Mouse (Mus musculus): ENCODE results near the gene Rft1. TPM values are rescaled to one million over a fixed set of nuclear protein-coding genes. Genes with fewer than 3 reads are reported as not detected.

The Rft1 gene
- total and polyA plus RNA-seq, 2 experiments from 2014 or later = 9.6 to 18.4 TPM

GRCm38 (mm10) chr14:30671986-30672312 is 17.8 kb downstream of the Rft1 start:
- 4% methylated on average over 3 of the region's 3 CpGs for WGBS
- Histone ChIP-seq H3K4me3 (ENCODE audit: low read depth, low read length) (no peak overlapping the region), H3K27me3 (ENCODE audit: insufficient read depth, low read length) (no peaks in the 10 kb centered on the region), H3K4me2 (ENCODE audit: low read depth) (no peak overlapping the region), H3K9ac (no peak overlapping the region), H3K4me1 (ENCODE audit: insufficient read depth) (no peaks in the 10 kb centered on the region), H3K27ac (ENCODE audit: low read depth, low read length) (no peak overlapping the region), H3K36me3 (ENCODE audit: insufficient read depth) (peaks cover 31% of the 10 kb centered on the region), H3K9me3 (ENCODE audit: low read length) (no peaks in the 10 kb centered on the region)
- peak; percentile 95 for TF ChIP-seq CTCF (IDR thresholded peaks at IDR 0.05; ENCODE audit: low read depth)
- ATAC-seq = peak; percentile 98
- DNase-seq = peak; percentile 92

DNA sequence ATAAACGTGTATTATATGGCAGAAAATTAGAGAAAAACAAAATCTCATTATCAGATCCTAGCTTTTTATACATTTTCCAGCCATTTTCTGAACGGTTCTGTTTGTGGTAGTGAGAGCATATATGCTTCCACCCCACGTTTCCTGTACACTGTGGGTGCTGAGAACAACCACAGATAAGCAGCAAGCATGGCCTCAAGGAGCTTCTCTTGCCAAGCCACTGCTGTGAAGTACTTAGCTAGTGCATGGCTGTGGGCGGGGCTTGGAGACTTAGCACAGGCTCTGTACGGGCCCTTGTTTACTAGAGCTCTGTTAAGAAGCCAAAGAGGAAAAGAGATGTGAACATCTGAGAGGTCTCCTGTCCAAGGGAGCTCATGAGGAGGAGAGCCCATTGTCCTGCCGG is 20.8 kb downstream of the Rft1 start:
- 65% methylated on average over 6 of the region's 6 CpGs for WGBS
- DNase-seq = no peak
- Histone ChIP-seq H3K9ac (no peak overlapping the region), H3K4me3 (ENCODE audit: low read depth, low read length) (no peak overlapping the region), H3K4me1 (ENCODE audit: insufficient read depth) (no peaks in the 10 kb centered on the region), H3K36me3 (ENCODE audit: insufficient read depth) (peaks cover 26% of the 10 kb centered on the region), H3K9me3 (ENCODE audit: low read length) (no peaks in the 10 kb centered on the region), H3K4me2 (ENCODE audit: low read depth) (no peak overlapping the region), H3K27me3 (ENCODE audit: insufficient read depth, low read length) (no peaks in the 10 kb centered on the region), H3K27ac (ENCODE audit: low read depth, low read length) (no peak overlapping the region)
- ATAC-seq = no peak
- TF ChIP-seq CTCF (IDR thresholded peaks at IDR 0.05; ENCODE audit: low read depth) = no peak

GRCm38 (mm10) chr14:30682131-30682530 is 28.0 kb downstream of the Rft1 start:
- no peak overlapping the region for H3K9ac ChIP-seq
- 91% methylated on average over 3 of the region's 3 CpGs for WGBS
- no peaks in the 10 kb centered on the region for H3K27me3 ChIP-seq (ENCODE audit: insufficient read depth, low read length)
- H3K27ac ChIP-seq (ENCODE audit: low read depth, low read length) = no peak overlapping the region
- no peak overlapping the region for H3K4me2 ChIP-seq (ENCODE audit: low read depth)
- H3K4me3 ChIP-seq (ENCODE audit: low read depth, low read length) = no peak overlapping the region
- H3K36me3 ChIP-seq (ENCODE audit: insufficient read depth) = peaks cover 39% of the 10 kb centered on the region
- ATAC-seq (no peak), DNase-seq (no peak)
- TF ChIP-seq CTCF (IDR thresholded peaks at IDR 0.05; ENCODE audit: low read depth) = no peak
- no peaks in the 10 kb centered on the region for H3K9me3 ChIP-seq (ENCODE audit: low read length)
- no peaks in the 10 kb centered on the region for H3K4me1 ChIP-seq (ENCODE audit: insufficient read depth)

- Histone ChIP-seq H3K27ac (ENCODE audit: low read depth, low read length) (no peak overlapping the region), H3K4me3 (ENCODE audit: low read depth, low read length) (no peak overlapping the region), H3K9me3 (ENCODE audit: low read length) (no peaks in the 10 kb centered on the region), H3K9ac (no peak overlapping the region), H3K36me3 (ENCODE audit: insufficient read depth) (peaks cover 11% of the 10 kb centered on the region; the same call in 1 of the 2 replicates), H3K4me2 (ENCODE audit: low read depth) (no peak overlapping the region), H3K27me3 (ENCODE audit: insufficient read depth, low read length) (no peaks in the 10 kb centered on the region), H3K4me1 (ENCODE audit: insufficient read depth) (no peaks in the 10 kb centered on the region)
- 97% methylated on average over 3 of the region's 3 CpGs for WGBS
- no peak for TF ChIP-seq CTCF (IDR thresholded peaks at IDR 0.05; ENCODE audit: low read depth)
- DNase-seq = no peak
- ATAC-seq = no peak
Observed at GRCm38 (mm10) chr14:30690685-30691084, 36.5 kb downstream of the Rft1 start.

- H3K4me1 ChIP-seq (ENCODE audit: insufficient read depth) = no peaks in the 10 kb centered on the region
- H3K9ac ChIP-seq = no peak overlapping the region
- H3K9me3 ChIP-seq (ENCODE audit: low read length) = no peaks in the 10 kb centered on the region
- 89% methylated on average over 6 of the region's 6 CpGs for WGBS
- no peak overlapping the region for H3K4me2 ChIP-seq (ENCODE audit: low read depth)
- no peak overlapping the region for H3K4me3 ChIP-seq (ENCODE audit: low read depth, low read length)
- no peak overlapping the region for H3K27ac ChIP-seq (ENCODE audit: low read depth, low read length)
- ATAC-seq (no peak), DNase-seq (no peak)
- peaks cover 11% of the 10 kb centered on the region; the same call in 1 of the 2 replicates for H3K36me3 ChIP-seq (ENCODE audit: insufficient read depth)
- no peak for TF ChIP-seq CTCF (IDR thresholded peaks at IDR 0.05; ENCODE audit: low read depth)
- no peaks in the 10 kb centered on the region for H3K27me3 ChIP-seq (ENCODE audit: insufficient read depth, low read length)
Observed at GRCm38 (mm10) chr14:30692439-30692838, 38.3 kb downstream of the Rft1 start.

DNA sequence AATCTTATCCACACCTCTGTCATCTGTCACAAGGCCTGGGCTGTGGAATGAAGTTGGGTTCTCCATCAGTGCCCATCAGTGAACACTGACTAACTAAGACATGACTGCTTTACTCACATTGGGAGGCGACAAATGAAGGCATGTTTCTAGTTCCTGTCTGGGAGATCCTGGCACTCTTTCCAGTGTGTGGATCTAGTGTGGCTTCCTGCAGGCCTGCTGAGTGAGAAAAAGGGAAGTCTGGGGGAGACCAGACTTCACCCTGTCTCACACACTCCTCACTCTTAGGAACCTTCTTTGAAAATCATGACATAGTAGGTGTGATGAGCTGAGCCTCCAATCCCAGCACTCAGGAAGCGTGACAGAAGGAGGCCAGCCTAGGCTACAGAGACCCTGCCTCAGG is 40.6 kb downstream of the Rft1 start:
- no peaks in the 10 kb centered on the region for H3K9me3 ChIP-seq (ENCODE audit: low read length)
- peaks cover 9% of the 10 kb centered on the region; the same call in 1 of the 2 replicates for H3K36me3 ChIP-seq (ENCODE audit: insufficient read depth)
- ATAC-seq = no peak
- TF ChIP-seq CTCF (IDR thresholded peaks at IDR 0.05; ENCODE audit: low read depth) = no peak
- no peaks in the 10 kb centered on the region for H3K4me1 ChIP-seq (ENCODE audit: insufficient read depth)
- 90% methylated on average over 2 of the region's 2 CpGs for WGBS
- no peak overlapping the region for H3K9ac ChIP-seq
- no peak overlapping the region for H3K4me3 ChIP-seq (ENCODE audit: low read depth, low read length)
- H3K27me3 ChIP-seq (ENCODE audit: insufficient read depth, low read length) = no peaks in the 10 kb centered on the region
- no peak for DNase-seq
- H3K27ac ChIP-seq (ENCODE audit: low read depth, low read length) = no peak overlapping the region
- no peak overlapping the region for H3K4me2 ChIP-seq (ENCODE audit: low read depth)

- DNase-seq = peak; percentile 68
- Histone ChIP-seq H3K4me2 (ENCODE audit: low read depth) (no peak overlapping the region), H3K27me3 (ENCODE audit: insufficient read depth, low read length) (no peaks in the 10 kb centered on the region), H3K9ac (no peak overlapping the region), H3K4me1 (ENCODE audit: insufficient read depth) (no peaks in the 10 kb centered on the region), H3K27ac (ENCODE audit: low read depth, low read length) (no peak overlapping the region), H3K36me3 (ENCODE audit: insufficient read depth) (0 out of 2 replicates have a peak, but pooled peaks cover under 1% of the 10 kb centered on the region), H3K9me3 (ENCODE audit: low read length) (no peaks in the 10 kb centered on the region), H3K4me3 (ENCODE audit: low read depth, low read length) (no peak overlapping the region)
- peak; percentile 51; the same call in 1 of the 2 replicates for ATAC-seq
- peak; percentile 33; the same call in 1 of the 2 replicates for TF ChIP-seq CTCF (IDR thresholded peaks at IDR 0.05; ENCODE audit: low read depth)
- 14% methylated on average over 4 of the region's 4 CpGs for WGBS
Observed at GRCm38 (mm10) chr14:30695609-30696008, 41.4 kb downstream of the Rft1 start.
